Mouse (Mus musculus): Measurements from ENCODE around the gene Plod3. TPM values are rescaled to one million over a fixed set of nuclear protein-coding genes. Genes with fewer than 3 reads are reported as not detected.

Gene Plod3
- total and polyA plus RNA-seq, 2 experiments: 21.5 to 27.4 TPM

- H3K4me1 ChIP-seq (ENCODE audit: control insufficient read depth, insufficient read depth, low read length): peaks cover 8% of the 10 kb centered on the region
- H3K4me3 ChIP-seq (ENCODE audit: insufficient read depth, low read depth, low read length): peak overlapping the region; percentile 45; the same call in 1 of the 2 replicates
- no peaks in the 10 kb centered on the region for H3K36me3 ChIP-seq (ENCODE audit: control insufficient read depth, insufficient read depth, low read length)
- H3K27me3 ChIP-seq (ENCODE audit: control insufficient read depth, insufficient read depth, low read length): peaks cover 23% of the 10 kb centered on the region
- no peak for TF ChIP-seq POLR2A (IDR thresholded peaks at IDR 0.05; ENCODE audit: extremely low read depth, insufficient read depth, low read length)
- no peak for TF ChIP-seq CTCF (IDR thresholded peaks at IDR 0.05; ENCODE audit: low read depth, low read length)
- no peak for DNase-seq (ENCODE audit: extremely low read depth, low read depth, low spot score)
- no peak overlapping the region for H3K9ac ChIP-seq (ENCODE audit: low read depth, low read length)
- WGBS: 3% methylated on average over 78 of the region's 78 CpGs
- H3K79me2 ChIP-seq (ENCODE audit: control insufficient read depth, insufficient read depth, low read length): no peaks in the 10 kb centered on the region
- H3K27ac ChIP-seq (replicated peaks; ENCODE audit: insufficient read depth, low read depth, low read length): no peak overlapping the region
These were observed 44.5 kb downstream of the Plod3 start for GRCm38 (mm10) chr5:137031076-137032032.

GRCm38 (mm10) chr5:137032033-137032421 is 45.2 kb downstream of the Plod3 start:
- WGBS: 2% methylated on average over 31 of the region's 33 CpGs
- Histone ChIP-seq H3K27ac (replicated peaks; ENCODE audit: insufficient read depth, low read depth, low read length) (no peak overlapping the region), H3K4me1 (ENCODE audit: control insufficient read depth, insufficient read depth, low read length) (peaks cover 8% of the 10 kb centered on the region), H3K9ac (ENCODE audit: low read depth, low read length) (no peak overlapping the region; the same call in 1 of the 2 replicates), H3K27me3 (ENCODE audit: control insufficient read depth, insufficient read depth, low read length) (peaks cover 22% of the 10 kb centered on the region), H3K79me2 (ENCODE audit: control insufficient read depth, insufficient read depth, low read length) (no peaks in the 10 kb centered on the region), H3K4me3 (ENCODE audit: insufficient read depth, low read depth, low read length) (peak overlapping the region; percentile 45; the same call in 1 of the 2 replicates), H3K36me3 (ENCODE audit: control insufficient read depth, insufficient read depth, low read length) (no peaks in the 10 kb centered on the region)
- DNase-seq (ENCODE audit: extremely low read depth, low read depth, low spot score): no peak
- TF ChIP-seq POLR2A (IDR thresholded peaks at IDR 0.05; ENCODE audit: extremely low read depth, insufficient read depth, low read length): no peak
- TF ChIP-seq CTCF (IDR thresholded peaks at IDR 0.05; ENCODE audit: low read depth, low read length): no peak

GRCm38 (mm10) chr5:137032641-137033074 is 45.8 kb downstream of the Plod3 start:
- peak overlapping the region; percentile 55 for H3K4me3 ChIP-seq (ENCODE audit: insufficient read depth, low read depth, low read length)

GRCm38 (mm10) chr5:137036211-137036610 is 49.4 kb downstream of the Plod3 start:
- WGBS: 91% methylated on average over 13 of the region's 13 CpGs

More at GRCm38 (mm10) chr5:137032641-137033074, 45.8 kb downstream of the Plod3 start:
- H3K79me2 ChIP-seq (ENCODE audit: control insufficient read depth, insufficient read depth, low read length): no peaks in the 10 kb centered on the region
- DNase-seq (ENCODE audit: extremely low read depth, low read depth, low spot score): peak; percentile 58
- 1% methylated on average over 49 of the region's 49 CpGs for WGBS
- TF ChIP-seq POLR2A (IDR thresholded peaks at IDR 0.05; ENCODE audit: extremely low read depth, insufficient read depth, low read length) (no peak), CTCF (IDR thresholded peaks at IDR 0.05; ENCODE audit: low read depth, low read length) (no peak)
- no peak overlapping the region for H3K27ac ChIP-seq (replicated peaks; ENCODE audit: insufficient read depth, low read depth, low read length)
- H3K27me3 ChIP-seq (ENCODE audit: control insufficient read depth, insufficient read depth, low read length): peaks cover 22% of the 10 kb centered on the region
- H3K36me3 ChIP-seq (ENCODE audit: control insufficient read depth, insufficient read depth, low read length): peaks cover under 1% of the 10 kb centered on the region; the same call in 1 of the 2 replicates
- H3K4me1 ChIP-seq (ENCODE audit: control insufficient read depth, insufficient read depth, low read length): peaks cover 8% of the 10 kb centered on the region
- H3K9ac ChIP-seq (ENCODE audit: low read depth, low read length): peak overlapping the region; percentile 42; the same call in 1 of the 2 replicates

GRCm38 (mm10) chr5:137039453-137039852 is 52.6 kb downstream of the Plod3 start:
- TF ChIP-seq POLR2A (IDR thresholded peaks at IDR 0.05; ENCODE audit: extremely low read depth, insufficient read depth, low read length) (no peak), CTCF (IDR thresholded peaks at IDR 0.05; ENCODE audit: low read depth, low read length) (no peak)
- no peaks in the 10 kb centered on the region for H3K79me2 ChIP-seq (ENCODE audit: control insufficient read depth, insufficient read depth, low read length)
- 97% methylated on average over 10 of the region's 10 CpGs for WGBS
- H3K27me3 ChIP-seq (ENCODE audit: control insufficient read depth, insufficient read depth, low read length): no peaks in the 10 kb centered on the region
- no peak overlapping the region for H3K4me3 ChIP-seq (ENCODE audit: insufficient read depth, low read depth, low read length)
- DNase-seq (ENCODE audit: extremely low read depth, low read depth, low spot score): no peak
- H3K36me3 ChIP-seq (ENCODE audit: control insufficient read depth, insufficient read depth, low read length): peaks cover 8% of the 10 kb centered on the region
- no peak overlapping the region for H3K27ac ChIP-seq (replicated peaks; ENCODE audit: insufficient read depth, low read depth, low read length)
- H3K4me1 ChIP-seq (ENCODE audit: control insufficient read depth, insufficient read depth, low read length): no peaks in the 10 kb centered on the region
- H3K9ac ChIP-seq (ENCODE audit: low read depth, low read length): no peak overlapping the region

More at GRCm38 (mm10) chr5:137036211-137036610, 49.4 kb downstream of the Plod3 start:
- Histone ChIP-seq H3K9ac (ENCODE audit: low read depth, low read length) (no peak overlapping the region), H3K36me3 (ENCODE audit: control insufficient read depth, insufficient read depth, low read length) (peaks cover 2% of the 10 kb centered on the region), H3K4me3 (ENCODE audit: insufficient read depth, low read depth, low read length) (no peak overlapping the region), H3K27ac (replicated peaks; ENCODE audit: insufficient read depth, low read depth, low read length) (no peak overlapping the region), H3K79me2 (ENCODE audit: control insufficient read depth, insufficient read depth, low read length) (no peaks in the 10 kb centered on the region), H3K4me1 (ENCODE audit: control insufficient read depth, insufficient read depth, low read length) (peaks cover 7% of the 10 kb centered on the region), H3K27me3 (ENCODE audit: control insufficient read depth, insufficient read depth, low read length) (peaks cover 12% of the 10 kb centered on the region)
- TF ChIP-seq CTCF (IDR thresholded peaks at IDR 0.05; ENCODE audit: low read depth, low read length) (no peak), POLR2A (IDR thresholded peaks at IDR 0.05; ENCODE audit: extremely low read depth, insufficient read depth, low read length) (no peak)
- DNase-seq (ENCODE audit: extremely low read depth, low read depth, low spot score): no peak

Measured in liver, adult 2 months (tissue).